Mouse (Mus musculus) limb, embryonic 11.5 days (tissue): ENCODE results near the gene Hrh2. TPM values are rescaled to one million over a fixed set of nuclear protein-coding genes. Genes with fewer than 3 reads are reported as not detected.

Experiments used
- ATAC-seq: fragments of 200-750 bp; cut with Nextera tagmentation; 2 replicates; pipeline ENCODE4 v1.8.0; 2017; ENCODE audit warnings: low read depth; ENCODE audit not compliant: insufficient number of reproducible peaks, low FRiP score, low TSS enrichment
- DNase-seq: peaks from one replicate; pipeline ENCODE4 v3.0.0-alpha.2; 2015; ENCODE audit warnings: low spot score
- H3K27ac ChIP-seq: fragments of 300-500 bp; sonication (generic); replicated peaks from 2 replicates; pipeline ENCODE4 v1.5.1; 2014; ENCODE audit warnings: low read depth, mild to moderate bottlenecking, low read length
- H3K27me3 ChIP-seq: fragments of 300-500 bp; sonication (generic); 2 replicates; pipeline ENCODE4 v1.6.1; 2014; ENCODE audit warnings: mild to moderate bottlenecking, low read length, mixed read lengths; ENCODE audit not compliant: control insufficient read depth, insufficient read depth
- H3K36me3 ChIP-seq: fragments of 300-500 bp; sonication (generic); 2 replicates; pipeline ENCODE4 v1.6.1; 2014; ENCODE audit warnings: mild to moderate bottlenecking, low read length, moderate library complexity, mixed read lengths; ENCODE audit not compliant: control insufficient read depth, insufficient read depth
- H3K4me1 ChIP-seq: fragments of 300-500 bp; sonication (generic); 2 replicates; pipeline ENCODE4 v1.6.1; 2014; ENCODE audit warnings: low read length, mixed read lengths; ENCODE audit not compliant: control insufficient read depth, insufficient read depth
- H3K4me2 ChIP-seq: fragments of 300-500 bp; sonication (generic); 2 replicates; pipeline ENCODE4 v1.6.1; 2014; ENCODE audit warnings: low read depth, mild to moderate bottlenecking, moderate library complexity; ENCODE audit not compliant: severe bottlenecking
- H3K4me3 ChIP-seq: fragments of 300-500 bp; sonication (generic); 2 replicates; pipeline ENCODE4 v1.5.1; 2014; ENCODE audit warnings: low read depth, low read length
- H3K9ac ChIP-seq: fragments of 300-500 bp; sonication (generic); 2 replicates; pipeline ENCODE4 v1.6.1; 2014; ENCODE audit warnings: mild to moderate bottlenecking, low read length
- H3K9me3 ChIP-seq: fragments of 300-500 bp; sonication (generic); 2 replicates; pipeline ENCODE4 v1.6.1; 2016; ENCODE audit warnings: low read length; ENCODE audit not compliant: control insufficient read depth
- WGBS: fragments of 180-500 bp; shearing (Covaris S2); extraction: QIAGEN DNeasy Blood & Tissue Kit; methylation state at CpG from one replicate; pipeline ENCODE4 v1.1.7; 2014; 5-methylcytosine and 5-hydroxymethylcytosine counted together
- polyA plus RNA-seq: library from polyadenylated mRNA; unstranded; fragments of >200 nt; fragmentation: Nextera tagmentation; extraction: Ambion mirVana; gene quantifications from 2 replicates; pipeline ENCODE4 v1.2.1, GENCODE M21; 2014

The Hrh2 gene
- polyA plus RNA-seq, 1 experiment from 2014 or later, result not detected

- ATAC-seq (no peak), DNase-seq (no peak)
- Histone ChIP-seq H3K27me3 (no peaks in the 10 kb centered on the region), H3K9me3 (no peaks in the 10 kb centered on the region), H3K4me2 (no peak overlapping the region), H3K4me1 (0 out of 2 replicates have a peak, but pooled peaks cover 3% of the 10 kb centered on the region), H3K9ac (no peak overlapping the region), H3K27ac (no peak overlapping the region), H3K36me3 (no peaks in the 10 kb centered on the region), H3K4me3 (no peak overlapping the region)
- 72% methylated on average over 6 of the region's 6 CpGs for WGBS
These were observed 45.6 kb downstream of the Hrh2 start for GRCm38 (mm10) chr13:54237512-54237911.

GRCm38 (mm10) chr13:54238585-54239323 lies 46.8 kb downstream of the Hrh2 start:
- DNase-seq, result no peak
- ATAC-seq, result no peak
- no peaks in the 10 kb centered on the region for H3K36me3 ChIP-seq
- no peak overlapping the region for H3K9ac ChIP-seq
- H3K9me3 ChIP-seq, result no peaks in the 10 kb centered on the region
- H3K27me3 ChIP-seq, result no peaks in the 10 kb centered on the region
- H3K4me3 ChIP-seq, result no peak overlapping the region
- WGBS, result 43% methylated on average over 14 of the region's 14 CpGs
- H3K4me1 ChIP-seq, result 0 out of 2 replicates have a peak, but pooled peaks cover 3% of the 10 kb centered on the region
- H3K4me2 ChIP-seq, result no peak overlapping the region
- no peak overlapping the region for H3K27ac ChIP-seq

GRCm38 (mm10) chr13:54242380-54242779 lies 50.5 kb downstream of the Hrh2 start:
- no peaks in the 10 kb centered on the region for H3K27me3 ChIP-seq
- H3K4me2 ChIP-seq, result no peak overlapping the region
- no peak overlapping the region for H3K27ac ChIP-seq
- no peaks in the 10 kb centered on the region for H3K9me3 ChIP-seq
- 67% methylated on average over 5 of the region's 5 CpGs for WGBS
- no peak overlapping the region for H3K9ac ChIP-seq
- ATAC-seq, result no peak
- 0 out of 2 replicates have a peak, but pooled peaks cover 3% of the 10 kb centered on the region for H3K4me1 ChIP-seq
- no peak overlapping the region for H3K4me3 ChIP-seq
- H3K36me3 ChIP-seq, result no peaks in the 10 kb centered on the region
- DNase-seq, result no peak

GRCm38 (mm10) chr13:54245204-54245603 lies 53.3 kb downstream of the Hrh2 start:
- Histone ChIP-seq H3K4me3 (no peak overlapping the region), H3K4me1 (peaks cover 5% of the 10 kb centered on the region; the same call in 1 of the 2 replicates), H3K4me2 (no peak overlapping the region), H3K9me3 (no peaks in the 10 kb centered on the region), H3K27ac (no peak overlapping the region), H3K36me3 (no peaks in the 10 kb centered on the region), H3K9ac (no peak overlapping the region), H3K27me3 (no peaks in the 10 kb centered on the region)
- DNase-seq (no peak), ATAC-seq (no peak)
- WGBS, result 62% methylated on average over 5 of the region's 5 CpGs

- Histone ChIP-seq H3K9ac (no peak overlapping the region), H3K9me3 (no peaks in the 10 kb centered on the region), H3K36me3 (no peaks in the 10 kb centered on the region), H3K4me2 (no peak overlapping the region), H3K27me3 (no peaks in the 10 kb centered on the region), H3K4me1 (peaks cover 5% of the 10 kb centered on the region; the same call in 1 of the 2 replicates), H3K4me3 (no peak overlapping the region), H3K27ac (no peak overlapping the region)
- DNase-seq, result peak; percentile 91
- ATAC-seq, result no peak; the same call in 1 of the 2 replicates
- 30% methylated on average over 4 of the region's 4 CpGs for WGBS
These were observed 55.6 kb downstream of the Hrh2 start for GRCm38 (mm10) chr13:54247545-54247944.

- Histone ChIP-seq H3K27ac (no peak overlapping the region), H3K36me3 (no peaks in the 10 kb centered on the region), H3K27me3 (no peaks in the 10 kb centered on the region), H3K9me3 (no peaks in the 10 kb centered on the region), H3K4me2 (no peak overlapping the region), H3K9ac (no peak overlapping the region), H3K4me1 (peaks cover 5% of the 10 kb centered on the region; the same call in 1 of the 2 replicates), H3K4me3 (no peak overlapping the region)
- WGBS, result 63% methylated on average over 13 of the region's 13 CpGs
- no peak for ATAC-seq
- DNase-seq, result no peak
These were observed 56.6 kb downstream of the Hrh2 start for GRCm38 (mm10) chr13:54248436-54248995.

- Histone ChIP-seq H3K9ac (no peak overlapping the region), H3K4me2 (no peak overlapping the region), H3K36me3 (no peaks in the 10 kb centered on the region), H3K9me3 (no peaks in the 10 kb centered on the region), H3K4me1 (peaks cover 5% of the 10 kb centered on the region; the same call in 1 of the 2 replicates), H3K4me3 (no peak overlapping the region), H3K27me3 (no peaks in the 10 kb centered on the region), H3K27ac (no peak overlapping the region)
- no peak for ATAC-seq
- peak; percentile 37 for DNase-seq
- WGBS, result 34% methylated on average over 4 of the region's 4 CpGs
These were observed 57.1 kb downstream of the Hrh2 start for GRCm38 (mm10) chr13:54249007-54249406.

GRCm38 (mm10) chr13:54250346-54250745 lies 58.4 kb downstream of the Hrh2 start:
- Histone ChIP-seq H3K9ac (no peak overlapping the region), H3K36me3 (no peaks in the 10 kb centered on the region), H3K27ac (no peak overlapping the region), H3K9me3 (no peaks in the 10 kb centered on the region), H3K4me2 (no peak overlapping the region), H3K4me3 (no peak overlapping the region), H3K27me3 (no peaks in the 10 kb centered on the region), H3K4me1 (peaks cover 5% of the 10 kb centered on the region; the same call in 1 of the 2 replicates)
- ATAC-seq, result no peak
- WGBS, result 67% methylated on average over 8 of the region's 8 CpGs
- DNase-seq, result no peak
